Mouse (Mus musculus) granulocyte monocyte progenitor cell, adult 5-6 weeks (primary cell): Measurements from ENCODE around the gene Morn4. TPM values are rescaled to one million over a fixed set of nuclear protein-coding genes. Genes with fewer than 3 reads are reported as not detected.

Source experiments
- ATAC-seq: replicated peaks from 2 replicates; pipeline ENCODE4 v1.8.0; 2016; ENCODE audit warnings: mild to moderate bottlenecking, moderate TSS enrichment, inconsistent platforms; ENCODE audit not compliant: poor library complexity, severe bottlenecking
- total RNA-seq, 2 experiments: library from RNA; stranded (forward) in 1 of 2; stranded (reverse) in 1 of 2; fragments of 200-712, 200-1000 nt in 1 of 2; fragments of >200 nt in 1 of 2; fragmentation: Nextera tagmentation in 1 of 2; gene quantifications; 2 replicates each; pipeline ENCODE4 v1.2.3; 2014 to 2017

Gene Morn4
- total RNA-seq, 2 experiments from 2014 or later: 0.72 to 1.5 TPM

DNA sequence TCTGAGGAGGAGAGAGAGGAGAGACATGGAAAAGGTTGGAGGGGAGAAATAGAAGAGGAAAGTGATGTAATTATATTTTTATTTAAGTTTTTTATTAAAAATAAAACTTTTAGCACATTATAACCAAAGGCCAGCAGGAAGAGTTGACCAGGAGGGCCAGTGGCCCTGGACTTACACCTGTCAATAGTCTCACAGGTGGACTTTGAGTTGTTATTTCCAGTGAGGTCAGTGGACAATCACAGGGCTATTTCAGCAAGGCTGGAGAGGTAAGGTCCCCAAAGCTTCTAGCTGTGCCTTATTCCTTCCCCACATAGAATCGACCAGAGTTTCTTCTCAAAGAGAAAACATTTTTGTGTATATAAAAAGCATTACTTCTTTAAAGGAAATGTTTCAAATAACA is 35.9 kb downstream of the Morn4 start:
- no peak for ATAC-seq

DNA sequence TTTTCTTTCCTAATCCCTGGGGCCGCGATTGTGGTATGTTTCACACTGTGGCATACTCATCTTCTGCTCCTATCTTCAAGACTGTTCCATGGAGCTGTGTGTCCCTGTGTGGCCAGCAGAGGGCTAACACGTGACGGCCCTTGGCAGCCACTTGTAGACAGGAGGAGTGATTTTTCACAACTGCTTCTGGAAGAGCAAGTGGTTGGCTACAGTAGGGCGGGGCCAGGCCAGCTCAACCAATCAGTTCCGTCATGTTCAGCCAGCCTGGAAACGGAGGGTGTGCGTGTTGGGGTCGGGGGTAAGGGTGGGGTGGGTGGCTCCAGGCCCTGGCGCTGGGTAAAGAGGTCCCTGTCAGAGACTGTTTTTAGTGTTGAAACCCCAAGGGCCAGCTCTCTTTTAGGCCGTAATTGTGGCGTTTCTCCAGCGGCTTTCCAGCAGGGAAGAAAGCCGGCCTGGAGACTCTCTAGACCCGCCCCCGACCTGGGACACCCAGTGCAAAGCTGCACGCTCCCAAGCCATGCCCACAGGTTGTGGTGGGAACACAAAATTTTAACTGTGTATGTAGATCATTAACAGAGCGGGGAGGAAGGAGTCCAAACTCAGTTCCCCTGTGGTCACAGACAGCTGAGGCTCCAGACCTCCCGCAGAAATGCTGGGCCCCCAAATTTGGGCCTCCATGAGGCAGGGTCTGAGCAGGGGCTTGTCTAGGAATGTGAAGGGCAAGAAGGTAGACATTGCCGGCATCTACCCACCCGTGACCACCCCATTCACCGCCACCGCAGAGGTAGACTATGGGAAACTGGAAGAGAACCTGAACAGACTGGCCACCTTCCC is 40.7 kb downstream of the Morn4 start, which contains the start of gene Hoga1:
TSS of gene Hoga1 (plus strand) at position 342 of the 834 bp plus-strand sequence.
- peak; percentile 96 for ATAC-seq

DNA sequence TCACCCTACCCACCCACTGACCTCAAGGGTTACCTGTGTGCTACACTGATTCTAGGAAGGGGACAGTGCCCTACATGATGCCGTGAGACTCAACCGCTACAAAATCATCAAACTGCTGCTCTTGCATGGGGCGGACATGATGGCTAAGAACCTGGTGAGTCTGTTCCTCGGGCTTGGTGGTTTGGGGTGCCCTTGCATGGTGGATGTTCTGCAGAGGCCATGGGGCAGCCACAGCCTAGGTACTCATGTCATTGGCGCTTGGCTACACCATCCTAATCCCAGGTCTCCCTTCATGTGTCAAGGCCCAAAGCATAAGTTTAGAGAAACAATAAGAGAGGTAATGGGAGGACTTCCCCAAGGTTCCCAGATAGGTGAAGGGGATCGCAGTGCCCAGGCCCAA is 42.2 kb downstream of the Morn4 start:
- ATAC-seq: no peak

DNA sequence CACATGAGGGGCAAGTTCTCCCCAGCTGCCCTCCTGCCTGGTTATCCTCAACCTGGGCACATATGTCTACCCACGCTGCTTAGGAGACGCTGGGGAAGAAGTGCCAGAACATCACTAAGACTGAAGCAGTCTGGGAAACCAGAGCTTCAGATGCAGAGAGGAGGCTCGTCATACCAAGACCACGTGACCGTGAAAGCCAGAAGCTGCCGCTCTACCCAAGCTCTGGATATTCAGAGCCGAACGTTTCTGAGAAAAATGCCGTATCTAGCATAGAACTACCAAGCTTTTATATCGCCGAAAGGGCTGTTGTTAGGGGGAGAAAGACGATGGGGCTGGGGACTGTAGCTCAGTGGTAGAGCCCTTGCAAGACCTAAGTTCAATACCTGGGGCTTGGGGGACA is 47.8 kb downstream of the Morn4 start:
- ATAC-seq: no peak

DNA sequence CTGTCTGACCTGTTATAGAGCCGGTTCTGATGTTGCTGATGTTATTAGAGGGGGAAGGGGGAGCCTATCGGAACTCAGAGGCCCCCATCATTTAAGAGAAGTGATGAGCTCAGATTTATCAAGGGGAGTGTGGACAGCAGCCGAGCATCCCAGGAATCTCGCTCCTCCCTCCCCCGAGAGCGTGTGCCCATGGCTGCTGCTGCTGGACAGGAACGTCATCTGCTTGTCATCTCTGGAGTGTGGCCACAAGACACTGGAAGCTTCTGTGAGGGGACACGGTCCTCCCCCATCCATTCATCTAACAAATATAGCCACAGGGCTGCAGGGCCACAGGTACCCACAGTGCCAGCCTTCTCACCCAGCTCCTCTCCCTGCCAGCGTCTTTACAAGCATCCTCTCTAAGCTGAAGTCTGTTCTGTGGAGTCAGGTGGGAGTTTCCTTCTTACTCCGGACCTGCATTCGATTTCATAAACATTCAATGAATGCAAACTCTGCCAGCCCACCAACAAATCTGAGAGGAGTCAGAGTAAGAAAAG is 48.9 kb downstream of the Morn4 start:
- no peak for ATAC-seq

DNA sequence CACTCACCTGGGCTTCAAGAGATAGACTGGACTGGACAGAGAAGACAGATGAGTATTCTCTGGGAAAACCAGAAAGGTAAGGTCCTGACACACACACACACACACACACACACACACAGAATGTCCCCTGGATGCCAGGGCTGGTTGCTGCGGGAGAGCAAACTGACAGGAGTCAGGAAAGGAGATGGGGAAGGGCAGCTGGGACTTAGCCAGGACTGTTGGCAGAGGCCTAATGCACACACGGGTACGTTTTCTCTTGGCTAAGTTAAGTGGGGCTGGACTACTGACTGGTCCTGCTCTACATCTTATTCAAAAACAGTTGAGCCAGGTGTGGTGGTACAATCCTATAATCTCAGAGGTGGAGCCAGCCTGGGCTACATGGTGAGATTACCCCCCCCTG is 49.8 kb downstream of the Morn4 start:
- no peak for ATAC-seq

DNA sequence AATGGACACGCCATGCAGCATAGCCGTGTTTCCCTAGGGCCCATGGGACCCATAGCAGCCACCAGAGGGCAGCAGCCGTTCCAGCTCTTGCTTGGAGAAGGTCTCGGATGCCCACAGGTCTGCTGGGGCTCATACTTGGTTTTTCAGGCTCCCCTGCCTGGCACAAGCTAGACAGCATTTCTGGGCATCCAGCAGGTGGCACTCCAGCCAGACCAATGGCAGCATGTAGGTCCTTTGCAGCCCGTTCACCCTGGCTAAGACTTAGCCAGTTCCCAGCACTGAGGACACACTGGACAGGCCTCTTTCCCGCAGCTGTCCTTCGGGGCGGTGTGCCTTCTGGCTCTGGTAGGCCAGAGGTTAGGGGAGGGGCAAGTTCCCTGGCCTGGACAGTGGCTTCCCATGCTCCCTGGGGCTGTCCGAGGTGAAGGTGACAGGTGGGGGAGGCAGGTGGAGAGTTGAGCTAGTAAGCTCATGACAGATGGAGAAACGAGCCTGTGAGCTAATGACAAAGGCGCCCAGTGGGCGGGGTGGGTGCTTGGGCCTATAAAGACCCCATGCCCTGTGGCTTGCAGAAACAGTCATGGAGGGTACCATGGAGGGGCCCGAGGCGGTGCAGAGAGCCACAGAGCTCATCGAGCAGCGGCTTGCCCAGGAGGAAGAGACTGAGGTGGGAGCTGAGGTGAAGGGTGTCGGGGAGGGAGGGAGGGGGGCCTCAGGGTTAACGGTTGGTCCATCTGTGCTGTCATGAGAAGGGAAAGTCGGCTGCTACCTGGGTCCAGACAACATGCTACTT is 50.5 kb downstream of the Morn4 start, which contains the start of gene Ankrd2:
TSS of gene Ankrd2 (plus strand) at position 545 of the 793 bp plus-strand sequence.
- ATAC-seq: peak; percentile 91

DNA sequence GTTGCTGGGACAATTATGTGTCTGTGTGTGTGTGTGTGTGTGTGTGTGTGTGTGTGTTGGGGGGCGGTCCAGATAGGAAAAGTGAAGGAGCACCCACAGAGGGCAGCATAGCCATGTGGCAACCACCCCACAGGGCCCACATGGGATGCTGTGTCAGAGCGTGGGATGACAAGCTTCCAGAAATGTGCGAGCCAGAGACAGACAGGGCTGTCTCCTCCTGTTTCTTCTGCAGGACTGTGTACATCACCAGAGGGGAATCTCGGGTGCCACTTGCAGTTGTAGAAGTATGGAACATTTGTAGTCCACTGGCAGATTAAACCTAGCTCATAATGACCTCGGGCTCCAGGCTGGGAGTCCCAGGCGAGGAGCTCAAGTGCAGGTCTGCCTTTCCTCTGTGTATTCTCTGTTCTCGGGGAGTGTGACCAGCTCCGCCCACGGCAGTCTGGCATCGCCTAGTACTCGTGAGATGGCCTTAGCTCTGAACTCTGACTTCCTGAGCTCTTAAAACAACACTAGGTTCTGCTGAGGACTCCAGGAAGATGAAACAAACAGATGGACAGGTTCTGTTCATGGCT is 51.2 kb downstream of the Morn4 start:
- no peak for ATAC-seq

DNA sequence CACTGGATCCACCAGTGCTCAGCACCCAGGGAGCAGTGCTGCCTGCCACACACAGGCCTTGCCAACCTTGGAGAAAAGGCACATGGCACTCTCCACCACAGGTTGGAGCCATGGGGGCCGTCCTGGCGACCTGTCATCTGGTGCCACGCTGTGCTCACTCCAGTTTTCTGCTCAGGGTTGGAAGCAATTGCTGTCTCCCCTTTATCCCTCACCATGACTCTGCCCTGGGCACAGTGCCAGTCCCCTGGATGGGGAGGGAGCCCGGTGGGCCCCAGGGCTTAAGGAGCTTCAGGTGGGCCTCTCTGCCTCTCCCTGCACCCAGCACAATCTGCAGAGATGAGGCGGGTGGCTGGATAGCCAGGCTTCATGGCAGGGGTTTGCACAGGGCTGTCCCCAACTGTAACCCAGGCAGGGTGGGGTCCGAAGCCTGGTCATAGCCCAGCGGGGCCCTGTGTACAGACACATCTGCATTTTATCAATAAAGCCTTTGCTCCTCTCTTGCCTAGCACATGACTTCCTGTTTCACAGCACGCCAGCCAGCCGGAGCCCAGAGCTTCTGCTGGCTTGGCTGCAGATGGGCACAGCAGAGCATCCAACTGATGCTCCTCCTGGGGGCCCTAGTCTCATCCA is 51.9 kb downstream of the Morn4 start:
- ATAC-seq: peak; percentile 37; the same call in 1 of the 2 replicates

DNA sequence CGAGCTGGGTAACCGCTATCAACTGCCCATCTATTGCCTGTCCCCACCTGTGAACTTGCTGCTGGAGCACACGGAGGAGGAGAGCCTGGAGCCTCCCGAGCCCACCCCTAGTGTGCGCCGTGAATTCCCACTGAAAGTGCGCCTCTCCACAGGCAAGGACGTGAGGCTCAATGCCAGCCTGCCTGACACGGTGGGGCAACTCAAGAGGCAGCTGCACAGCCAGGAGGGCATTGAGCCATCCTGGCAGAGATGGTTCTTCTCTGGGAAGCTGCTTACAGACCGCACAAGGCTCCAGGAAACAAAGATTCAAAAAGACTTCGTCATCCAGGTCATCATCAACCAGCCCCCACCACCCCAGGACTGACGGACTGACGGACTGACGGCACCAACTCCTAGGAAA is 52.5 kb downstream of the Morn4 start:
- ATAC-seq: no peak

DNA sequence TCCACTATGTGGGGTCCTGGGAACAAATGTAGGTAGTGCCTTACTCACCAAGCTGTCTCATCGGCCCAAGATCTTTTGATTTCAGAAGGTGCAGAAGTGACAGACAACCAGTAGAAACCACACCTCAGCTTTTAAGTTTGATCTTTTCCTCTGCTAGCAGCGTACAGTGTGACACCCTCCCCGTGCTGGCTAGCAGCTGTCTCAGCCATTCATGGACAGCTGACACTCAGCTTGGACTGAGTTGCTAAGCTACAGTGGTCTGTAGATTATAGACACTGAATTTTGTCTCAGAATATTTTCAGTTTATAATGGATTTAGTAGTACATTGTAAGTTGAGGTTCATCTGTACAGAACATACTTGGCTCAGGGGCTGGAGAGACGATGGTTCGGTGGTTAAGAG is 55.0 kb downstream of the Morn4 start:
- ATAC-seq: no peak

DNA sequence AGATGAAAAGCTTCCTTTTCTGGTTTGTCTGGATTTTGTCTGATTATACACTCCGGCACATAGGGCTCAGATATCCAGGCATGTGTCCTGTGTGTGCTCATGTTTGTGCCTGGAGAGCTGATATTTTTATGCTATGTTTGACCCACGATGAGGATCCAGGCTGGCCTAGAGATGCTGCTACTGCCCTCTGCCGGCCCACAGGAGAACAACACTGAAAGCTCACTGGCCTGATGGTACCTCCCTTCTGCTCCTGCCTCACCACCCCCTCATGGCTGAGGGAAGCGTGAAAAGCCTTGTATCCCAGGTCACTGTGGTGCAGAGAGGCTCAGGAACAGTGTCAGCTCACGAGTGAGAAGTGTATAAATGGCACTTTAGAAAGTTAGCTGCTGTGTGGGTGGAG is 60.0 kb downstream of the Morn4 start:
- peak; percentile 95 for ATAC-seq

Other genes with a start within 250 kb of the Morn4 start
- 18.9 and 20.6 TPM in 2 replicates for gene Frat2, start 238.2 kb downstream of the Morn4 start, total RNA-seq (2014; fragmentation: Nextera tagmentation)
- 25.7 and 33.4 TPM in 2 replicates for gene Frat2, start 238.2 kb downstream of the Morn4 start, total RNA-seq (2017)
- gene Rrp12, start 190.2 kb downstream of the Morn4 start, total RNA-seq (2014; fragmentation: Nextera tagmentation): 14.8 and 22.3 TPM in 2 replicates
- 18.1 and 20.1 TPM in 2 replicates for gene Rrp12, start 190.2 kb downstream of the Morn4 start, total RNA-seq (2017)
- gene Pgam1, start 174.4 kb downstream of the Morn4 start, total RNA-seq (2014; fragmentation: Nextera tagmentation): 865 and 869 TPM in 2 replicates
- gene Pgam1, start 174.4 kb downstream of the Morn4 start, total RNA-seq (2017): 502 and 504 TPM in 2 replicates
- 62.5 and 87.5 TPM in 2 replicates for gene Exosc1, start 152.9 kb downstream of the Morn4 start, total RNA-seq (2014; fragmentation: Nextera tagmentation)
- 69.5 and 82.4 TPM in 2 replicates for gene Exosc1, start 152.9 kb downstream of the Morn4 start, total RNA-seq (2017)
- 77.4 and 78.5 TPM in 2 replicates for gene Zdhhc16, start 152.9 kb downstream of the Morn4 start, total RNA-seq (2014; fragmentation: Nextera tagmentation)
- 42.4 and 47.2 TPM in 2 replicates for gene Zdhhc16, start 152.9 kb downstream of the Morn4 start, total RNA-seq (2017)
- 56.9 and 59.4 TPM in 2 replicates for gene Mms19, start 105.2 kb downstream of the Morn4 start, total RNA-seq (2014; fragmentation: Nextera tagmentation)
- gene Mms19, start 105.2 kb downstream of the Morn4 start, total RNA-seq (2017): 36.2 and 37.4 TPM in 2 replicates
- gene Ubtd1, start 104.6 kb downstream of the Morn4 start, total RNA-seq (2014; fragmentation: Nextera tagmentation): 25.4 and 38.5 TPM in 2 replicates
- gene Ubtd1, start 104.6 kb downstream of the Morn4 start, total RNA-seq (2017): 6.4 and 9.5 TPM in 2 replicates
- gene Ankrd2, start 50.4 kb downstream of the Morn4 start, total RNA-seq (2014; fragmentation: Nextera tagmentation): not detected in 2 replicates
- gene Ankrd2, start 50.4 kb downstream of the Morn4 start, total RNA-seq (2017): not detected in 2 replicates
- not detected in 2 replicates for gene Hoga1, start 40.7 kb downstream of the Morn4 start, total RNA-seq (2014; fragmentation: Nextera tagmentation)
- gene Hoga1, start 40.7 kb downstream of the Morn4 start, total RNA-seq (2017): not detected in 2 replicates
- gene 4933411K16Rik, start 34.1 kb downstream of the Morn4 start, total RNA-seq (2014; fragmentation: Nextera tagmentation): not detected in 2 replicates
- gene 4933411K16Rik, start 34.1 kb downstream of the Morn4 start, total RNA-seq (2017): not detected in 2 replicates
- 19.1 and 21.9 TPM in 2 replicates for gene Pi4k2a, start 4.1 kb upstream of the Morn4 start, total RNA-seq (2014; fragmentation: Nextera tagmentation)
- gene Pi4k2a, start 4.1 kb upstream of the Morn4 start, total RNA-seq (2017): 6.7 and 7.1 TPM in 2 replicates
- gene Avpi1, start 42.7 kb upstream of the Morn4 start, total RNA-seq (2014; fragmentation: Nextera tagmentation): 9.9 and 12.0 TPM in 2 replicates
- 4.5 and 10.7 TPM in 2 replicates for gene Avpi1, start 42.7 kb upstream of the Morn4 start, total RNA-seq (2017)
- 15.1 and 19.7 TPM in 2 replicates for gene Marveld1, start 61.0 kb upstream of the Morn4 start, total RNA-seq (2014; fragmentation: Nextera tagmentation)
- gene Marveld1, start 61.0 kb upstream of the Morn4 start, total RNA-seq (2017): 13.2 and 13.9 TPM in 2 replicates
- 34.6 and 35.5 TPM in 2 replicates for gene Zfyve27, start 77.6 kb upstream of the Morn4 start, total RNA-seq (2014; fragmentation: Nextera tagmentation)
- 21.1 and 26.4 TPM in 2 replicates for gene Zfyve27, start 77.6 kb upstream of the Morn4 start, total RNA-seq (2017)
- not detected in 2 replicates for gene Sfrp5, start 115.9 kb upstream of the Morn4 start, total RNA-seq (2014; fragmentation: Nextera tagmentation)
- not detected in 2 replicates for gene Sfrp5, start 115.9 kb upstream of the Morn4 start, total RNA-seq (2017)
- not detected in 2 replicates for gene Golga7b, start 161.2 kb upstream of the Morn4 start, total RNA-seq (2014; fragmentation: Nextera tagmentation)
- gene Golga7b, start 161.2 kb upstream of the Morn4 start, total RNA-seq (2017): not detected in 2 replicates